Mouse (Mus musculus) gastrocnemius, adult 18-20 months (tissue): Measurements from ENCODE around the gene Jhy. TPM values are rescaled to one million over a fixed set of nuclear protein-coding genes. Genes with fewer than 3 reads are reported as not detected.

Experiments
- DNase-seq: peaks from one replicate; pipeline ENCODE4 v3.0.0; 2021; ENCODE audit warnings: low spot score
- long read RNA-seq, 2 experiments: library from polyadenylated mRNA; stranded (forward); transcript quantifications; one replicate each; pipeline ENCODE4 v2.0.0; 2021
- total RNA-seq, 2 experiments: library from RNA; stranded (reverse); gene quantifications; 2 replicates each; pipeline ENCODE4 v1.2.3; 2021

The Jhy gene
- total RNA-seq: not detected
- long read RNA-seq, experiment 1: 0 reads
- long read RNA-seq, experiment 2: 0 reads

GRCm38 (mm10) chr9:40963586-40964417, at the start of gene Jhy:
Jhy (minus strand) TSS chr9:40964118.
- no peak for DNase-seq

- no peak for DNase-seq
Measured at GRCm38 (mm10) chr9:41012456-41012855, 48.5 kb upstream of the Jhy start.

- no peak for DNase-seq
Measured at GRCm38 (mm10) chr9:41011512-41012436, 47.9 kb upstream of the Jhy start.

GRCm38 (mm10) chr9:41007785-41008184, 43.9 kb upstream of the Jhy start:
- no peak for DNase-seq

- DNase-seq: no peak
Measured at GRCm38 (mm10) chr9:41004415-41004814, 40.5 kb upstream of the Jhy start, which contains the start of gene Crtam. Crtam (minus strand) TSS chr9:41004628.

- DNase-seq: no peak
Measured at GRCm38 (mm10) chr9:40997116-40997779, 33.3 kb upstream of the Jhy start.

- DNase-seq: no peak
Measured at GRCm38 (mm10) chr9:40994075-40994474, 30.2 kb upstream of the Jhy start.

- DNase-seq: no peak
Measured at GRCm38 (mm10) chr9:40991511-40991910, 27.6 kb upstream of the Jhy start.

- peak; percentile 28 for DNase-seq
Measured at GRCm38 (mm10) chr9:40989940-40990588, 26.1 kb upstream of the Jhy start.

- DNase-seq: no peak
Measured at GRCm38 (mm10) chr9:40984313-40984712, 20.4 kb upstream of the Jhy start.

GRCm38 (mm10) chr9:40983758-40984157, 19.8 kb upstream of the Jhy start:
- DNase-seq: no peak

- DNase-seq: no peak
Measured at GRCm38 (mm10) chr9:40982480-40982879, 18.6 kb upstream of the Jhy start.

- no peak for DNase-seq
Measured at GRCm38 (mm10) chr9:40974042-40974801, 10.3 kb upstream of the Jhy start.

- no peak for DNase-seq
Measured at GRCm38 (mm10) chr9:40964418-40964714, 448 bp upstream of the Jhy start.

- DNase-seq: no peak
Measured at GRCm38 (mm10) chr9:40961401-40961800, 2.5 kb downstream of the Jhy start.

GRCm38 (mm10) chr9:40949039-40949615, 14.8 kb downstream of the Jhy start:
- no peak for DNase-seq

GRCm38 (mm10) chr9:40948473-40948872, 15.4 kb downstream of the Jhy start:
- no peak for DNase-seq

- DNase-seq: no peak
Measured at GRCm38 (mm10) chr9:40947131-40947530, 16.8 kb downstream of the Jhy start.

- no peak for DNase-seq
Measured at GRCm38 (mm10) chr9:40937425-40937824, 26.5 kb downstream of the Jhy start.

GRCm38 (mm10) chr9:40933323-40933722, 30.6 kb downstream of the Jhy start:
- DNase-seq: no peak
